Mouse (Mus musculus) bone marrow, adult 2 months (tissue): ENCODE results near the gene Pigp. TPM values are rescaled to one million over a fixed set of nuclear protein-coding genes. Genes with fewer than 3 reads are reported as not detected.

Experiments used
- H3K27ac ChIP-seq: fragments of 200-500 bp; 2 replicates; pipeline ENCODE4 v1.5.1; 2012; ENCODE audit warnings: low read depth, mild to moderate bottlenecking, control low read depth, inconsistent platforms, low read length; ENCODE audit not compliant: control insufficient read depth, poor library complexity, insufficient read depth
- H3K4me1 ChIP-seq: fragments of 200-500 bp; 2 replicates; pipeline ENCODE4 v1.6.1; 2011; ENCODE audit warnings: low read length; ENCODE audit not compliant: control insufficient read depth, insufficient read depth
- H3K4me3 ChIP-seq: fragments of 200-500 bp; replicated peaks from 2 replicates; pipeline ENCODE3; 2011; ENCODE audit warnings: mild to moderate bottlenecking, low read depth, low read length, control low read depth; ENCODE audit not compliant: control insufficient read depth
- CTCF ChIP-seq: fragments of 200-500 bp; IDR thresholded peaks from 2 replicates; pipeline ENCODE4 v1.5.1; 2011; ENCODE audit warnings: low read length, control low read depth; ENCODE audit not compliant: control insufficient read depth, insufficient read depth
- POLR2A ChIP-seq: fragments of 200-500 bp; IDR thresholded peaks from 2 replicates; pipeline ENCODE4 v1.6.1; 2011; ENCODE audit warnings: low read depth, mild to moderate bottlenecking, control low read depth, low read length, borderline replicate concordance; ENCODE audit not compliant: control insufficient read depth
- WGBS: fragments of 180-500 bp; shearing (Covaris S2); methylation state at CpG from one replicate; pipeline ENCODE4 v1.1.7; 2018; 5-methylcytosine and 5-hydroxymethylcytosine counted together
- polyA plus RNA-seq: library from polyadenylated mRNA; stranded (reverse); fragments of >200 nt; gene quantifications from 2 replicates; pipeline ENCODE4 v1.2.4, GENCODE M21; 2011; ENCODE audit warnings: low replicate concordance; ENCODE audit not compliant: missing spikeins, insufficient read depth, insufficient read length

Pigp gene
- polyA plus RNA-seq, 1 experiment: 13.0 TPM

GRCm38 (mm10) chr16:94370173-94370914 is 1.3 kb downstream of the Pigp start, which contains the start of gene Ttc3:
TSS of gene Ttc3 (plus strand) at chr16:94370618.
- Histone ChIP-seq H3K4me3 (peak within 1 kb of the TSS; percentile 99), H3K27ac (peak within 1 kb of the TSS; percentile 85), H3K4me1 (no peaks in the 10 kb centered on the region)
- TF ChIP-seq POLR2A (no peak), CTCF (no peak)
- WGBS: under 1% methylated on average over 78 of the region's 79 CpGs

- no peaks in the 10 kb centered on the region for H3K4me1 ChIP-seq
- H3K4me3 ChIP-seq: peak overlapping the region; percentile 99
- TF ChIP-seq CTCF (no peak), POLR2A (no peak)
- WGBS: 2% methylated on average over 6 of the region's 6 CpGs
- H3K27ac ChIP-seq: no peak overlapping the region; the same call in 1 of the 2 replicates
These were observed 2.0 kb downstream of the Pigp start for GRCm38 (mm10) chr16:94369596-94370172.

- WGBS: 75% methylated on average over 3 of the region's 3 CpGs
- no peak overlapping the region for H3K4me3 ChIP-seq
- TF ChIP-seq POLR2A: no peak
- TF ChIP-seq CTCF: no peak
- H3K27ac ChIP-seq: no peak overlapping the region
- no peaks in the 10 kb centered on the region; the same call in 1 of the 2 replicates for H3K4me1 ChIP-seq
These were observed 6.2 kb downstream of the Pigp start for GRCm38 (mm10) chr16:94365435-94365834.

- Histone ChIP-seq H3K4me1 (no peaks in the 10 kb centered on the region; the same call in 1 of the 2 replicates), H3K27ac (no peak overlapping the region), H3K4me3 (no peak overlapping the region)
- WGBS: 59% methylated on average over 4 of the region's 4 CpGs
- TF ChIP-seq POLR2A (no peak), CTCF (no peak)
These were observed 7.8 kb downstream of the Pigp start for GRCm38 (mm10) chr16:94363814-94364213.

- Histone ChIP-seq H3K27ac (no peak overlapping the region), H3K4me3 (no peak overlapping the region), H3K4me1 (no peaks in the 10 kb centered on the region; the same call in 1 of the 2 replicates)
- WGBS: 55% methylated on average over 10 of the region's 10 CpGs
- TF ChIP-seq POLR2A (no peak), CTCF (no peak)
These were observed 9.3 kb downstream of the Pigp start for GRCm38 (mm10) chr16:94362174-94362873.

GRCm38 (mm10) chr16:94360578-94361350 is 10.9 kb downstream of the Pigp start:
- no peak overlapping the region for H3K27ac ChIP-seq
- H3K4me3 ChIP-seq: no peak overlapping the region
- WGBS: 84% methylated on average over 13 of the region's 13 CpGs
- TF ChIP-seq POLR2A: no peak
- no peak for TF ChIP-seq CTCF
- no peaks in the 10 kb centered on the region; the same call in 1 of the 2 replicates for H3K4me1 ChIP-seq

GRCm38 (mm10) chr16:94358091-94358490 is 13.6 kb downstream of the Pigp start:
- Histone ChIP-seq H3K4me1 (no peaks in the 10 kb centered on the region), H3K4me3 (no peak overlapping the region), H3K27ac (no peak overlapping the region)
- WGBS: 63% methylated on average over 3 of the region's 3 CpGs
- TF ChIP-seq CTCF (no peak), POLR2A (no peak)

- Histone ChIP-seq H3K4me1 (no peaks in the 10 kb centered on the region), H3K4me3 (no peak overlapping the region), H3K27ac (no peak overlapping the region)
- WGBS: 77% methylated on average over 11 of the region's 11 CpGs
- TF ChIP-seq CTCF: no peak
These were observed 14.7 kb downstream of the Pigp start for GRCm38 (mm10) chr16:94356776-94357494.
